Mouse (Mus musculus): ENCODE measurements around the gene Nxph4. TPM values are rescaled to one million over a fixed set of nuclear protein-coding genes. Genes with fewer than 3 reads are reported as not detected.

Gene Nxph4
- polyA plus RNA-seq, 1 experiment from 2014 or later: 4.2 TPM

GRCm38 (mm10) chr10:127479131-127479530 is 55.2 kb downstream of the Nxph4 start:
- H3K27ac ChIP-seq: no peak overlapping the region
- H3K27me3 ChIP-seq: no peaks in the 10 kb centered on the region
- H3K4me1 ChIP-seq (replicated peaks): no peaks in the 10 kb centered on the region
- no peaks in the 10 kb centered on the region for H3K9me3 ChIP-seq
- H3K9ac ChIP-seq (replicated peaks): no peak overlapping the region
- H3K36me3 ChIP-seq: peaks cover 76% of the 10 kb centered on the region
- no peak for ATAC-seq (ENCODE audit: insufficient number of reproducible peaks, insufficient read depth, low FRiP score, low TSS enrichment, low read depth)
- 95% methylated on average over 4 of the region's 4 CpGs for WGBS
- H3K4me3 ChIP-seq (replicated peaks): no peak overlapping the region
- no peak overlapping the region for H3K4me2 ChIP-seq

DNA sequence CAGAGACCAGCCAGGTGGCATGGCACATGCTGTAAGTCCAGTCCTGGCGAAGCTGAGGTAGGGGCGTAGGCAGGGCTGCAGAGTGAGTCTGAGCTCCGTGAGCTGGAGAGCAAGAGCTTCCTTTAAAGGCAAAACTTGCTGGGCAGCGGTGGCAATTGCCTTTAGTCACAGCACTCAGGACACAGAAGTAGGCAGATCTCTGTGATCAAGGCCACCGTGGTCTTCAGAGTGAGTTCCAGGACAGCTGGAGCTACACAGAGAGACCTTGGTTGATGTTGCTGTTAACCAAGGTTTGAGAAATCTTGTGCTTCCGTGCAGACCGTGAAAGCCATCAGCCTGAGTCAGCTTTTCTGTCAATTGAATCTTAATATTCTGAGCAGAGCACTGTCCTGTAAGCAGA is 57.1 kb downstream of the Nxph4 start:
- no peaks in the 10 kb centered on the region for H3K4me1 ChIP-seq (replicated peaks)
- ATAC-seq (ENCODE audit: insufficient number of reproducible peaks, insufficient read depth, low FRiP score, low TSS enrichment, low read depth): no peak
- 83% methylated on average over 7 of the region's 7 CpGs for WGBS
- H3K9me3 ChIP-seq: no peaks in the 10 kb centered on the region
- no peak overlapping the region for H3K4me2 ChIP-seq
- H3K27me3 ChIP-seq: no peaks in the 10 kb centered on the region
- H3K27ac ChIP-seq: no peak overlapping the region
- H3K9ac ChIP-seq (replicated peaks): no peak overlapping the region
- H3K4me3 ChIP-seq (replicated peaks): no peak overlapping the region
- peaks cover 79% of the 10 kb centered on the region for H3K36me3 ChIP-seq

- H3K9ac ChIP-seq (replicated peaks): no peak overlapping the region
- H3K4me2 ChIP-seq: no peak overlapping the region
- H3K9me3 ChIP-seq: no peaks in the 10 kb centered on the region
- no peaks in the 10 kb centered on the region for H3K27me3 ChIP-seq
- no peak overlapping the region for H3K27ac ChIP-seq
- peaks cover 5% of the 10 kb centered on the region for H3K4me1 ChIP-seq (replicated peaks)
- no peak for ATAC-seq (ENCODE audit: insufficient number of reproducible peaks, insufficient read depth, low FRiP score, low TSS enrichment, low read depth)
- WGBS: 77% methylated on average over 3 of the region's 3 CpGs
- H3K4me3 ChIP-seq (replicated peaks): no peak overlapping the region
- peaks cover 81% of the 10 kb centered on the region for H3K36me3 ChIP-seq
Measured at GRCm38 (mm10) chr10:127476541-127476940, 57.8 kb downstream of the Nxph4 start.

Other genes starting within 250 kb of the Nxph4 start
- 17.2 and 19.8 TPM in 2 replicates for gene Mbd6, start 245.5 kb downstream of the Nxph4 start, polyA plus RNA-seq (2016; fragmentation: Nextera tagmentation; extraction: Ambion mirVana)
- 144 and 145 TPM in 2 replicates for gene Mars, start 222.8 kb downstream of the Nxph4 start, polyA plus RNA-seq (2016; fragmentation: Nextera tagmentation; extraction: Ambion mirVana)
- gene Arhgap9, start 212.6 kb downstream of the Nxph4 start, polyA plus RNA-seq (2016; fragmentation: Nextera tagmentation; extraction: Ambion mirVana): 5.7 and 6.5 TPM in 2 replicates
- gene Gli1, start 192.6 kb downstream of the Nxph4 start, polyA plus RNA-seq (2016; fragmentation: Nextera tagmentation; extraction: Ambion mirVana): 11.0 and 14.2 TPM in 2 replicates
- gene Inhbe, start 180.1 kb downstream of the Nxph4 start, polyA plus RNA-seq (2016; fragmentation: Nextera tagmentation; extraction: Ambion mirVana): 0.04 and 0.08 TPM in 2 replicates
- gene Inhbc, start 164.1 kb downstream of the Nxph4 start, polyA plus RNA-seq (2016; fragmentation: Nextera tagmentation; extraction: Ambion mirVana): not detected in 2 replicates
- 45.6 and 56.4 TPM in 2 replicates for gene R3hdm2, start 154.2 kb downstream of the Nxph4 start, polyA plus RNA-seq (2016; fragmentation: Nextera tagmentation; extraction: Ambion mirVana)
- gene Stac3, start 32.9 kb downstream of the Nxph4 start, polyA plus RNA-seq (2016; fragmentation: Nextera tagmentation; extraction: Ambion mirVana): 11.5 and 11.7 TPM in 2 replicates
- gene Ndufa4l2, start 19.6 kb downstream of the Nxph4 start, polyA plus RNA-seq (2016; fragmentation: Nextera tagmentation; extraction: Ambion mirVana): 0.60 and 1.6 TPM in 2 replicates
- 96.8 and 98.1 TPM in 2 replicates for gene Shmt2, start 12.1 kb downstream of the Nxph4 start, polyA plus RNA-seq (2016; fragmentation: Nextera tagmentation; extraction: Ambion mirVana)
- 87.6 and 94.7 TPM in 2 replicates for gene Lrp1, start 86.6 kb upstream of the Nxph4 start, polyA plus RNA-seq (2016; fragmentation: Nextera tagmentation; extraction: Ambion mirVana)
- 8.7 and 12.1 TPM in 2 replicates for gene Stat6, start 108.4 kb upstream of the Nxph4 start, polyA plus RNA-seq (2016; fragmentation: Nextera tagmentation; extraction: Ambion mirVana)
- 12.6 and 13.5 TPM in 2 replicates for gene Nemp1, start 132.3 kb upstream of the Nxph4 start, polyA plus RNA-seq (2016; fragmentation: Nextera tagmentation; extraction: Ambion mirVana)
- gene Nab2, start 134.0 kb upstream of the Nxph4 start, polyA plus RNA-seq (2016; fragmentation: Nextera tagmentation; extraction: Ambion mirVana): 15.3 and 19.1 TPM in 2 replicates
- 0.33 and 0.59 TPM in 2 replicates for gene Myo1a, start 170.6 kb upstream of the Nxph4 start, polyA plus RNA-seq (2016; fragmentation: Nextera tagmentation; extraction: Ambion mirVana)
- gene Tac2, start 189.9 kb upstream of the Nxph4 start, polyA plus RNA-seq (2016; fragmentation: Nextera tagmentation; extraction: Ambion mirVana): 1.1 and 1.8 TPM in 2 replicates
- gene Zbtb39, start 205.0 kb upstream of the Nxph4 start, polyA plus RNA-seq (2016; fragmentation: Nextera tagmentation; extraction: Ambion mirVana): 4.3 and 4.6 TPM in 2 replicates
- 0.49 and 0.59 TPM in 2 replicates for gene Gpr182, start 217.2 kb upstream of the Nxph4 start, polyA plus RNA-seq (2016; fragmentation: Nextera tagmentation; extraction: Ambion mirVana)
- 0.05 TPM in 1 of 2 replicates, not detected in the other for gene Rdh1, start 225.2 kb upstream of the Nxph4 start, polyA plus RNA-seq (2016; fragmentation: Nextera tagmentation; extraction: Ambion mirVana)
- 0.16 TPM in 1 of 2 replicates, not detected in the other for gene Rdh16f1, start 225.2 kb upstream of the Nxph4 start, polyA plus RNA-seq (2016; fragmentation: Nextera tagmentation; extraction: Ambion mirVana)
- gene Rdh9, start 241.8 kb upstream of the Nxph4 start, polyA plus RNA-seq (2016; fragmentation: Nextera tagmentation; extraction: Ambion mirVana): 0.15 TPM in 1 of 2 replicates, not detected in the other